Mouse (Mus musculus) inflammation-experienced regulatory T-cells, adult 6 months (primary cell): ENCODE results near the gene Eif3g. TPM values are rescaled to one million over a fixed set of nuclear protein-coding genes. Genes with fewer than 3 reads are reported as not detected.

Source experiments
- ATAC-seq: one replicate; pipeline ENCODE4 v1.8.0; 2017
- polyA plus RNA-seq, 3 experiments: library from polyadenylated mRNA; unstranded; fragments of 100-300 nt; shearing (Covaris generic); gene quantifications; one replicate each; pipeline ENCODE4 v1.2.1; 2017

Eif3g gene
- 100 to 1,000 TPM; 159 to 219 (median 191) TPM for polyA plus RNA-seq

GRCm38 (mm10) chr9:20898511-20899073 is at the start of gene Eif3g:
TSS of gene Eif3g (minus strand) at chr9:20898623.
- ATAC-seq: peak; percentile 81

DNA sequence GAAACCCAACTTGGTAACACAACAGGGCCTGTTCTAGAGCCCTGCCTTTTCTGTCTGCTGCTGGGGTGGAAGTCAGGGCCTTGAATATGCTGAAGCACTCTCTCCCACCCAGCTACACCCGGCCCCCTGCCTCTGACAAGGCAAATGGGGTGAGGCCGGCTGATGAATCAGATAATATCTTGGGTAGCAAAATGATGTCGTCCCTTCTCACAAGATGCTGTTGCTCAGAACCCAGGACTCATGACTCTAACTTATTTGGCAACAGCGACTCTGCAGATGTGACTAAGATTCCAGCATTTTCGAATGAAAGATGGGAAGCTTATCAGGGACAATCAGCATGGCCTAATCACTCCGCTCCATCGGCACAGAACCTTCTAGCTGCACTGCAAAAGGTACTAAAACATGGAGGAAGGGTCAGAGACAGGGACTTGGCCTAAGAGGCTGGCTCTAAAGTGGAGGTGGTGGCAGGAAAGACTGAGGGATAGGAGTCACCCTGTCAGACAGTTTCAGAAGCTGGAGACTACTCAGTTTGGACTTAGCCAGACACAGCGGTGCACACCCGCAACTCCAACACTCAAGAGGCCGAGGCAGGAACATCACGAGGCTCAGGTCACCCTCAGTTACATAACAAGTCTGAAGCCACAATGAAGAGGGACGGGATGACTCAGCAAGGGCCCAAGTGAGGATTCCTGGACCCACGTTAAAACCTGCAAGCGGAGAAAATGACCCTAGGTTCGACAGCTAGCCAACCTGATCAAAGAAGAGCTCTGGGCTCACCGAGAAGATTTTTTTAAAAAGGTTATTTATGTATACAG is 47.9 kb upstream of the Eif3g start:
- ATAC-seq: no peak

DNA sequence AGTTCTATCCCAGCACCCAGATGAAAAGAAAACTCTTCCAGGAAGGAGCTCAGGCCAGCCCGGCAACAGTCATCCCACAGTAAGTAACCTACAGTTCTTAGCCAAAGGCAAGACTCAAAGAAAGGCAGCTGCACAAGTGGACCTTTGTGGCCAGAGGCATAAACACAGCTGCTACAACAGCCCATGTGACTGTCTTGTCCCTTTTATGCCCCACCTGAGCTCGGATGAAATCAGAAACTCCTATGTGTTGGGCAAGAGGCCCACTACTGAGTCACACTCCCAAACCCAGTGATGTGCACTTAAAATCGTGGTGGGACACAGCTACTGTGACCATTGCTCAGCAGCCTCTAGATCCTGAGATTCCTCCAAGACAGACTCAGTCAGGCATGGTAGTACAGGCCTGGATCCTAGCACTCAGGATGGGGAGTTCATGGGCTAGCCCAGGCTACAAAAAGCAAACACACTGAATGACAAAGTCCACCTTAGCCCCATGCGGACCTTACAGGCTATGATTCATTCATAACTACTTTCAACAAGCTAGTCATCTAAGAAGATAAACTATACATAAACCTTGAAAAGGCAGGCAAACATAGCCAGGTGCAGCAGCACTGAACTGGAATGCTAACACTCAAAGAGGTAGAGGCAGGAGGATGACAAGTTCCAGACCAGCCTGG is 46.4 kb upstream of the Eif3g start:
- ATAC-seq: no peak

- no peak for ATAC-seq
Measured at GRCm38 (mm10) chr9:20943911-20944310, 45.5 kb upstream of the Eif3g start.

DNA sequence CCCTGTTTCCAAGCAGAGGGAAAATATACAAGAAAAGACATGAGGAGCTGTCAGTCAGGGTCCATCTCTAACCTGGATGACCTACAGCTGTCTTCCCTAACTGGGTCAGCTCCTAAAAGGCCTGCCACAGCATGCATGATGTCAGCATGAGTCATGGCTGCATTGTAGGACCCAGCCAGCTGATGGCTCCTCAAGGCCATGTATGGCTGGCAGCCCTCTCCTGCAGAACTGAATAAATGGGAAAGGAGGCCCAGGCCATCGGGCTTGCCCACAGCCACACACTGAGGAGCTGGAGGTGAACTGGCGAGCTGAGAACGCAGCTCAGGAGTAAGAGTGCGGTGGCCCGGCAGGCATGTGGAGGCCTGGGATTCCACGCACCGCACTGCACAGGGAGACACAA is 45.0 kb upstream of the Eif3g start:
- no peak for ATAC-seq

GRCm38 (mm10) chr9:20923258-20923657 is 24.8 kb upstream of the Eif3g start:
- no peak for ATAC-seq

DNA sequence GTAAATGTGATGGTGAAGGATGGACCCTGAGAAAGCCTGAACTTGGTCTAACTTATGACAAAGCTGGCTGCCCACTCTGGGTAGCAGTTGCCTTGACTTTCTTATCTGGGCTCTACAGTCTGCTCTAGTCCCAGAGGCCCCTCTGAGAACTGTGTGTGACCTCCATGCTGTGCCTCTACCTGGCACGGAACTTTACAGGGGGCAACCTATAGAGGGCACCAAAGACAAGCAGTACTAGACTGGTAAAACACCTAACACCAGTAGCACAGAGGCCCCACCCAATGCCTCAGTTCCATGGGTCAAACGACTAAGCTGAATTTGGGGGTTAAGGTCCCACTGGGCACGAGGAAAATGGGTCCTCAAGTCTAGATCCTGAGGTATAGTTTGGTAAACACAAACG is 17.7 kb upstream of the Eif3g start:
- peak; percentile 61 for ATAC-seq

DNA sequence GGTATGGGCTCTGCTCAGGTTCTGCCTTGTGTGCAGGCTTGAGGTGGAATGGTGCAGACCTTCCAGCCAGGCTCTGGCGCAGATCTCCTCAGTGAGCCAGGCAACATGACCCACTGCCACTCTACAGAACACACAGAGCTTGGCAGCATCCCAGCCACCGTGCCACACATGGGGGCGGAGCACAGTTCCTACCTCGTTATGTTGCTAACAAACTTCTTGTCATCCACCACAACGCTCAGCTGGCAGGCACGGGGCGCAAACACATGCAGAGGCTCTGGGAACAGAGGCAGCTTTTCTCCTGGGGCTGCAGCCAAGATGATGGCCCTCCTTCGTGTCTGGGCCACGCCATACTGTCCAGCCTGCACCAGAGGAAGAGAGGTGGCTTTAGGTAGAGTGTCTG is 11.5 kb upstream of the Eif3g start:
- ATAC-seq: no peak

DNA sequence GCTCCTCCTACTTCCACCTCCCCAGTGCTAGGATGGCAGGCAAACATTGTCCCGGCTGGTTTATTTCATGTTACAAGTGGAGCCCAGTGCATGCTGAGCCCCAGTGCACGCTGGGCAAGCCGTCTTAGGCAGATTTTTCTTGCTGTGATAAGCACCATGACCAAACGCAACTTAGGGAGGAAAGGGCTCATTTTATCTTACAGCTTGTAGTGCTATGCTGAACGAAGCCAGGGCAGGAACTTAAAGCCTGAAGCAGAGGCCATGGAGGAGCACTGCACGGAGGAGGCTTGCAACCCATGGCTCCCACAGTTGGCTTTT is 3.7 kb upstream of the Eif3g start:
- ATAC-seq: no peak

GRCm38 (mm10) chr9:20901466-20902173 is 3.2 kb upstream of the Eif3g start:
- ATAC-seq: peak; percentile 47

DNA sequence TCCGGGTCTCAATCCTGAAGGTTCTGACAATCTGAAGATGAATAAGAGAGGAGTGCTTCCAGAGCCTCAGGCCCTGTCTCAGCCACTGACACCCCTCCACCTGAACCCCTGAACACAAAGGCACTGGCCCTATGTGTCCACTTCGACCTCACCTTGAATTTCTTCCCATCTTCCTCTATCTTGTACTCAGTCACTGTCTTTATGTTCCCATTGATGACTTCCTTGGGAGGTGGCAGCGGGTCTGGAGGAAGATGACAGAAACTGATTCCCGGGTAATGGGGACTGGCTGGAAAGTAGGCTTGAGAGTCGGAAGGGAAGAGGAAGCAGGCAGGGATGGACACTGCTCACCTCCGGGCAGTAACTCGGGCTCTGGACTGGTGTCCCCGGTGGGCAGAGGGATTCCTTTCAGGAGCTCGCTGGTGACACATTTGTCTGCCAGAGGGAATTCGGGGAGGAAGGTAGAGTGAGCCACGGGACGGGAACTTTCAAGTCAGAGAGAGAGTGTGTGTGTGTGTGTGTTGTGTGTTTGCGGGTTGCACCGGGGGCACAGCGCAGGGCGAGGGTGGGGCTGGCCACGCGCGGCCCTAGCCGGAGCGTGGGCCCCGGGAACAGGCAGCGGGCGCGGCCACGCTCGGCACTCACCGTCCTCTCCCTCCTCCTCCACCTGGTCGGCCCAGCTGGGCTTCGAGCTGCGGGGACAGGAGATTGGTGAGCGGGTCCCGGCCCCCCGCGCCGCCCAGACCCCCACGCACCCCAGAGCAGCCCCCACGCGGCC is 500 bp downstream of the Eif3g start:
- no peak for ATAC-seq

DNA sequence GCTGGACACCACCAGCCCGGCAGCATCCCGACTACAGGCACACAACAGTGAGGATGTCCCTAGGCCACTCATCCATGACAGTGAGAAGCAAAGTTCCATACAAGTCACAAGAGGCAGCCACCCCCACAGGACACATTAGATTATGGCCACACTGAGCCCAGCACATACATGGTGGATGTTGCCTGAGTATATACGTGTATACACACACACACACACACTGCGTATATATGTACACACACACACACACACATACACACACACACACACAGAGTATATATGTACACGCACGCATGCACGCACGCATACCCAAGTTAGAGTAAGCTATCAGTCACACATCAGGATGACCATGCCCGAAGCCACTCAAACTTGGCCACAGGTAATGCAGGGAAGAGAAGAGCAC is 3.0 kb downstream of the Eif3g start:
- ATAC-seq: no peak

DNA sequence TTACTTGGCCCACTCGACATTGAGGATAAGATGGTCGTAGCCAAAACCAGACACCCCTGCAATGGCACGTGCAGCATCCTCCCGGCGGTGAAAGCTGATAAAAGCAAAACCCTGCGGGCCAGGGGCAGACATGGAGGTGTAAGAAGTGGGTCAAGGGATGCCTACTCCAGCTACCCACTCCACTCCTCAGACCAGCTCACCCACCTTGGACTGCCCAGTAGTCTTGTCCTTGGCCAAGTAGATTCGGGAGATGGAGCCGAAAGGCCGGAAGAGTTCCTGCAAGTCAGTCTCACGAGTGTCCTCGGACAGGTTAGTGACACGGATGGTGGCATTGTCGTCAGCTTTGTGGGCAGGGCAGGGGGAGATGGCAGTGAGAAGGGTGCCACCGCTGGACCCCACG is 3.8 kb downstream of the Eif3g start:
- no peak for ATAC-seq

GRCm38 (mm10) chr9:20893590-20894343 is 4.7 kb downstream of the Eif3g start:
- ATAC-seq: no peak

GRCm38 (mm10) chr9:20893069-20893468 is 5.4 kb downstream of the Eif3g start:
- ATAC-seq: no peak

DNA sequence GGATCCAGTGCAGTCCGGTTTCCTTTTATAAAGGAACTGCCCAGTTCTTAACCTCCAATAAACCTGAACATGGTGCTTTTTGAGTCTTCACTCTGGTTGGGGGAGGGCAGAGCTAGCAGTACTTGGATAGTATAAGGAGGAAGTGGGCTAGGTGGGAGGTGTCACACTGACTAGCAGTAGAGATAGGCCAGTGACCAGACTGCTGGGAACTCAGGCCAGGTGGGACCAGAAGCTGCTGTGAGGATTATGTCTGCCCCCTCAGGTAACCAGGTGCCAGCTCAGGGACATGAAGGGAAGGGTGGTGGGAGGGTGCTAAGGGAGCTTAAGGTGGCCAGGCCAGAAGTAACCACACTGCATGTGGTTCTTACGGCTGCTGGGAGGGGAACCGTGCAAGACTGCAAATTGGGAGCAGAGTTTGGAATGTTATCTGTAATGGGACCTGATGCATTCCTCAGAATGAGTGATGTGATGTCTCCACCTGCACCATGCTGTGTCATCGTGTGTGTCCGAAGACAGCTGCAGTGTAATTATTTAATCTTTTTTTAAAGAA is 6.2 kb downstream of the Eif3g start:
- ATAC-seq: no peak

DNA sequence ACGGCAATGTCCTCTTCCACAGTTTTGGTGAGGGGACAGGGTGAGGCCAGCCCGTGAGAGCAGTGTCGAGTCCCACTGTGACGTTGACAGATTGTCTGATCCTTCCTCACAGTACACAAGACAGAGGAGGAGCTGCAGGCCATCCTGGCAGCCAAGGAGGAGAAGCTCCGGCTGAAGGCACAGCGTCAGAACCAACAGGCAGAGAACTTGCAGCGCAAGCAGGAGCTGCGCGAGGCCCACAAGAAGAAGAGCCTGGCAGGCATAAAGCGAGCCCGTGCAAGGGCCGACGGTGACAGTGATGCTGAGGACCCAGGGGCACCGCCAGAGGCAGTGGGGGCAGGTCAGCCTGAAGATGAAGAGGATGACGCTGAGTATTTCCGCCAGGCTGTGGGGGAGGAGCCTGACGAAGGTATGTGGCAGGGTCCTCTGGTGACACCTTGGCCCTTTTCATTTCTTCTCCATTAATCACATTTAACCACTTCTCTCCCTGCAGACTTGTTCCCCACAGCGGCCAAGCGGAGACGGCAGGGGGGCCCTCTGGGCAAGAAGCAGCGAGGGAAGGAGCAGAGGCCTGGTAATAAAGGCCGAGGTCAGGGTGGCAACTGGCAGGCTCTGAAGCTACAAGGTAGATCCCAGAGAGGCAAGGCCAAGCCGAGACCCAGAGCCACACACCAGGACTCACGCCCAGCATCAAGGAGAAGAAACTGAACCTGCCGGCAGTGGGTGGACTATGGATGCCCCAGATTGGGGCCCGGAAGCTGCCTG is 6.9 kb downstream of the Eif3g start:
- no peak for ATAC-seq

DNA sequence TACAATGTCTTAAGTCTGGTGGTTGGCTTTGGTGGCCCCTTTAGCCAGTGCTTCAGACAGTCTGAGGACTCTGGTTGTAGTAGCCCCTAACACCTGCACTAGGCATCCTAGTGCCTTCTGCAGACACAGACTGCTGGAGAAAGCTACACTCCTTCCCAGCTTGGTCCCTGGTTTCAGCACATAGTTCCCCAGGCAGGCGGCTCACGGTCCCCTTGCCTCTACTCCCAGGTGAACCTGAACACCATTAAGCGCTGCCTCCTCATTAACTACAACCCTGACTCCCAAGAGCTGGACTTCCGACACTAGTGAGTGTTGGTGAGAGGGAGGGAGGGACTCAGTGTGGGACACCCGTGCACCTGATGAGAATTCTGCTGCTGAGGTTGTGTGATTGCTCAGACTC is 8.0 kb downstream of the Eif3g start:
- no peak for ATAC-seq

- no peak for ATAC-seq
Measured at GRCm38 (mm10) chr9:20889185-20890141, 9.0 kb downstream of the Eif3g start.

DNA sequence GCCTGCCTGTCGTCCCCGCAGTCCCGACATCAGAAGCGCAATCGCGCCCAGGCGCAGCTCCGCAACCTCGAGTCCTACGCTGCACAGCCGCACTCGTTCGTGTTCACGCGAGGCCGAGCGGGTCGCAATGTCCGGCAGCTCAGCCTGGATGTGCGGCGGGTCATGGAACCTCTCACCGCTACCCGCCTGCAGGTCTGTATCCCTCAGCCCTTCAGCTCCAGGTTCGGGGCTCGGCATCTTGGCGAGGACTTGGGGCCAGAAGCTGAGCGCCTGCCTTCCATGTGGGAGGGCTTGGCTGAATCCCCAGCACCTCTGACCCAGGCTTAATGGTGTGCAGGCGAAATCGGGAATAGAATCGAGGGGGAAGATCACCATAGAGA is 10.0 kb downstream of the Eif3g start:
- no peak for ATAC-seq
